In genomic region chr2:166100309-166101262, GRCm38 (mm10) we compare ENCODE assay signal across 11 mouse cellular contexts. TPM values are rescaled to one million over a fixed set of nuclear protein-coding genes. Genes with fewer than 3 reads are reported as not detected.
DNase-seq lines count a peak whose midpoint lies in the region; ATAC-seq and TF ChIP-seq lines count a peak whose summit lies in the region.
"Had no signal": no experiment of that assay in that cellular context is flagged by ENCODE, and none has a peak within 500 bp of the region (broad histone marks: within the 10 kb centered on the region; RNA-seq: fewer than 3 reads in every experiment).

No protein-coding gene starts in this region.

- H3K9ac ChIP-seq in hindbrain, embryonic 11.5 days (ENCODE audit: low read depth, low read length): no peak overlapping the region
- 0 out of 2 replicates have a peak overlapping the region, but pooled peaks have one; percentile 9 for H3K9ac ChIP-seq in midbrain, embryonic 14.5 days (replicated peaks; ENCODE audit: low read length)
- no peak overlapping the region for H3K9ac ChIP-seq in midbrain, embryonic 11.5 days (ENCODE audit: low read length)
- H3K9ac ChIP-seq in hindbrain, postnatal 0 days (replicated peaks; ENCODE audit: low read length): no peak overlapping the region
- H3K9ac ChIP-seq: liver, embryonic 14.5 days had no signal

- H3K27ac ChIP-seq in hindbrain, embryonic 10.5 days: peak overlapping the region; percentile 3; the same call in 1 of the 2 replicates
- no peak overlapping the region; the same call in 1 of the 2 replicates for H3K27ac ChIP-seq in hindbrain, embryonic 11.5 days (ENCODE audit: low read depth, low read length)
- H3K27ac ChIP-seq in midbrain, embryonic 14.5 days (replicated peaks; ENCODE audit: low read depth, low read length): peak overlapping the region; percentile 50; the same call in 1 of the 2 replicates
- H3K27ac ChIP-seq in midbrain, embryonic 11.5 days (ENCODE audit: low read depth, low read length): no peak overlapping the region
- H3K27ac ChIP-seq in hindbrain, postnatal 0 days: peak overlapping the region; percentile 3; the same call in 1 of the 2 replicates
- H3K27ac ChIP-seq: liver, embryonic 14.5 days had no signal

- intact Hi-C loops in gastrocnemius, postnatal 36 days (cut with DNase I): no loop called here

- H3K4me3 ChIP-seq in hindbrain, embryonic 10.5 days: no peak overlapping the region
- no peak overlapping the region for H3K4me3 ChIP-seq in hindbrain, embryonic 11.5 days (ENCODE audit: low read depth, low read length)
- no peak overlapping the region for H3K4me3 ChIP-seq in midbrain, embryonic 14.5 days (replicated peaks; ENCODE audit: low read depth, low read length)
- no peak overlapping the region for H3K4me3 ChIP-seq in midbrain, embryonic 11.5 days (ENCODE audit: low read depth, low read length)
- H3K4me3 ChIP-seq in hindbrain, postnatal 0 days (ENCODE audit: low read length): no peak overlapping the region

- no peak overlapping the region for H3K4me2 ChIP-seq in hindbrain, embryonic 11.5 days (replicated peaks; ENCODE audit: low read depth, low read length)
- no peak overlapping the region for H3K4me2 ChIP-seq in midbrain, embryonic 14.5 days (ENCODE audit: low read length)
- H3K4me2 ChIP-seq in midbrain, embryonic 11.5 days: no peak overlapping the region
- no peak overlapping the region for H3K4me2 ChIP-seq in hindbrain, postnatal 0 days (ENCODE audit: low read depth, low read length)

- H3K27me3 ChIP-seq in hindbrain, embryonic 10.5 days (ENCODE audit: insufficient read depth, poor library complexity, severe bottlenecking): no peaks in the 10 kb centered on the region
- 0 out of 2 replicates have a peak, but pooled peaks cover 2% of the 10 kb centered on the region for H3K27me3 ChIP-seq in hindbrain, embryonic 11.5 days (ENCODE audit: control insufficient read depth, insufficient read depth, low read length)
- no peaks in the 10 kb centered on the region for H3K27me3 ChIP-seq in midbrain, embryonic 14.5 days (ENCODE audit: control insufficient read depth, insufficient read depth, low read length)
- H3K27me3 ChIP-seq in midbrain, embryonic 11.5 days (ENCODE audit: control insufficient read depth, insufficient read depth, low read length): no peaks in the 10 kb centered on the region
- no peaks in the 10 kb centered on the region for H3K27me3 ChIP-seq in hindbrain, postnatal 0 days (ENCODE audit: insufficient read depth, low read length)

- ATAC-seq in hindbrain, embryonic 11.5 days (ENCODE audit: low FRiP score): no peak
- ATAC-seq in midbrain, embryonic 14.5 days (ENCODE audit: low FRiP score, low TSS enrichment): no peak
- no peak for ATAC-seq in midbrain, embryonic 11.5 days (ENCODE audit: low FRiP score)
- ATAC-seq in hindbrain, postnatal 0 days: no peak

- TF ChIP-seq CTCF in hindbrain, postnatal 0 days (IDR thresholded peaks at IDR 0.05; ENCODE audit: low read depth): no peak

- WGBS in hindbrain, embryonic 10.5 days: 85% methylated on average over 21 of the region's 21 CpGs
- WGBS in hindbrain, embryonic 11.5 days: 85% methylated on average over 21 of the region's 21 CpGs
- WGBS in midbrain, embryonic 14.5 days: 77% methylated on average over 21 of the region's 21 CpGs
- 93% methylated on average over 21 of the region's 21 CpGs for WGBS in midbrain, embryonic 11.5 days
- 50% methylated on average over 21 of the region's 21 CpGs for WGBS in hindbrain, postnatal 0 days

- no peak for DNase-seq in hindbrain, embryonic 10.5 days (ENCODE audit: low spot score)
- DNase-seq in hindbrain, embryonic 11.5 days (ENCODE audit: low spot score): no peak
- DNase-seq in midbrain, embryonic 14.5 days: peak; percentile 54
- DNase-seq in midbrain, embryonic 11.5 days (ENCODE audit: low spot score, missing footprints): no peak
- DNase-seq in hindbrain, postnatal 0 days (ENCODE audit: low spot score): peak; percentile 50
- DNase-seq in right cerebral cortex, postnatal 4 days: peak; percentile 33
- DNase-seq in gastrocnemius, postnatal 36 days: no peak
- DNase-seq: adrenal gland, postnatal 25 days; kidney, adult 11 months had no signal

- peaks cover 53% of the 10 kb centered on the region for H3K4me1 ChIP-seq in hindbrain, embryonic 10.5 days (replicated peaks)
- H3K4me1 ChIP-seq in hindbrain, embryonic 11.5 days (replicated peaks; ENCODE audit: control insufficient read depth, insufficient read depth, low read length): peaks cover 2% of the 10 kb centered on the region; the same call in 1 of the 2 replicates
- H3K4me1 ChIP-seq in midbrain, embryonic 14.5 days (ENCODE audit: control insufficient read depth, insufficient read depth, low read length): peaks cover 8% of the 10 kb centered on the region; the same call in 1 of the 2 replicates
- H3K4me1 ChIP-seq in midbrain, embryonic 11.5 days (ENCODE audit: control insufficient read depth, insufficient read depth, low read length): 0 out of 2 replicates have a peak, but pooled peaks cover 3% of the 10 kb centered on the region
- peaks cover 8% of the 10 kb centered on the region; the same call in 1 of the 2 replicates for H3K4me1 ChIP-seq in hindbrain, postnatal 0 days (ENCODE audit: insufficient read depth, low read length)

- H3K36me3 ChIP-seq in hindbrain, embryonic 10.5 days: peaks cover 54% of the 10 kb centered on the region
- no peaks in the 10 kb centered on the region for H3K36me3 ChIP-seq in hindbrain, embryonic 11.5 days (ENCODE audit: control insufficient read depth, insufficient read depth, low read length)
- no peaks in the 10 kb centered on the region for H3K36me3 ChIP-seq in midbrain, embryonic 14.5 days (ENCODE audit: control insufficient read depth, insufficient read depth, low read length)
- H3K36me3 ChIP-seq in midbrain, embryonic 11.5 days (ENCODE audit: control insufficient read depth, insufficient read depth, low read length): no peaks in the 10 kb centered on the region
- H3K36me3 ChIP-seq in hindbrain, postnatal 0 days (ENCODE audit: insufficient read depth, low read length): no peaks in the 10 kb centered on the region
- H3K36me3 ChIP-seq: G1E had no signal

- H3K9me3 ChIP-seq in hindbrain, embryonic 10.5 days: no peaks in the 10 kb centered on the region
- no peaks in the 10 kb centered on the region for H3K9me3 ChIP-seq in hindbrain, embryonic 11.5 days (ENCODE audit: control insufficient read depth, low read length)
- no peaks in the 10 kb centered on the region for H3K9me3 ChIP-seq in midbrain, embryonic 14.5 days (ENCODE audit: control insufficient read depth, low read length)
- no peaks in the 10 kb centered on the region for H3K9me3 ChIP-seq in midbrain, embryonic 11.5 days (ENCODE audit: control insufficient read depth, low read length)
- H3K9me3 ChIP-seq in hindbrain, postnatal 0 days (ENCODE audit: low read length): no peaks in the 10 kb centered on the region

RNA-seq across cellular contexts. Expression of gene Sulf2, which starts 54.9 kb away (rescaled TPM):
- 83.8 and 87.8 TPM in 2 replicates for polyA plus RNA-seq in hindbrain, embryonic 10.5 days (2016; fragmentation: Nextera tagmentation; extraction: Ambion mirVana)
- polyA plus RNA-seq in hindbrain, embryonic 11.5 days (2014; fragmentation: Nextera tagmentation; extraction: Ambion mirVana): 104 and 115 TPM in 2 replicates
- polyA plus RNA-seq in midbrain, embryonic 14.5 days (2014; fragmentation: Nextera tagmentation; extraction: Ambion mirVana): 90.9 and 93.8 TPM in 2 replicates
- polyA plus RNA-seq in midbrain, embryonic 11.5 days (2014; fragmentation: Nextera tagmentation; extraction: Ambion mirVana): 84.5 and 87.6 TPM in 2 replicates
- 111 and 114 TPM in 2 replicates for total RNA-seq in hindbrain, postnatal 0 days (2014; rRNA removed)
- 71.4 and 81.6 TPM in 2 replicates for polyA plus RNA-seq in hindbrain, postnatal 0 days (2015; fragmentation: Nextera tagmentation; extraction: Ambion mirVana)
- total RNA-seq in gastrocnemius, postnatal 36 days (2021): 10 to 100 TPM in 1 of 2 experiments, 1 to 10 TPM in 1; 7.9 to 10.5 TPM
- polyA plus RNA-seq: G1E had no signal

Comparison
In these comparisons a context has a peak if more than half of its experiments do, and no peak if none do; other contexts are left out.
1. DNase-seq: peak in midbrain, embryonic 14.5 days (single experiment), hindbrain, postnatal 0 days (single experiment) and right cerebral cortex, postnatal 4 days (single experiment); none in hindbrain, embryonic 10.5 days (single experiment), hindbrain, embryonic 11.5 days (single experiment), midbrain, embryonic 11.5 days (single experiment) and gastrocnemius, postnatal 36 days (0 of 2).
2. H3K27ac ChIP-seq: peak in hindbrain, embryonic 10.5 days (single experiment), midbrain, embryonic 14.5 days (single experiment) and hindbrain, postnatal 0 days (single experiment); none in hindbrain, embryonic 11.5 days (single experiment) and midbrain, embryonic 11.5 days (single experiment).